Comparison of ENCODE assay signal across 29 mouse cellular contexts in the genomic region with DNA sequence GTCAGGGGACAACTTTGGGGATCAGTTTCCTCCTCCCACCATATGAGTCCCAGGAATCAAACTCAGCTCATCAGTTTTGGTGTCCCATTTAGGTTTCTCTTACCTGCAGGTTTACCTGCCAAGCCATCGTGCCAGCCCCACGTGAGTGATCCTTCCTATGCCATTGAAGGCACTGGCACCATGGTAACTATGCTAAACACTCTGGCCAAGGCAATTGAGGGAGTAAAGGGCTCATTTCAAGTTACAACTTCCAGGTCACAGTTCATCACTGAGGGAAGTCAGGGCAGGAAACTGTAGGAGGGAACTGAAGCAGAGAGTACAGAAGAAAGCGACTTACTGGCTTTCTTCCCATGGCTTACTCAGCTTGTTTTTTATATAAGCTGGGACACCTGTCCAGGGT.
"Had no signal": no experiment of that assay in that cellular context is flagged by ENCODE, and none has a peak within 500 bp of the region (broad histone marks: within the 10 kb centered on the region; RNA-seq: fewer than 3 reads in every experiment).

No protein-coding gene starts in this region.

- H3K9ac ChIP-seq: heart, embryonic 12.5 days; heart, embryonic 13.5 days; heart, embryonic 15.5 days; hindbrain, embryonic 12.5 days; hindbrain, embryonic 13.5 days; hindbrain, embryonic 14.5 days; hindbrain, embryonic 15.5 days; intestine, embryonic 15.5 days; kidney, embryonic 15.5 days had no signal

- H3K27me3 ChIP-seq: heart, embryonic 12.5 days; heart, embryonic 13.5 days; heart, embryonic 15.5 days; hindbrain, embryonic 12.5 days; intestine, embryonic 15.5 days; kidney, embryonic 15.5 days had no signal

- H3K4me2 ChIP-seq: heart, embryonic 11.5 days; heart, embryonic 12.5 days; heart, embryonic 13.5 days; heart, embryonic 15.5 days; hindbrain, embryonic 12.5 days; hindbrain, embryonic 13.5 days; hindbrain, embryonic 14.5 days; hindbrain, embryonic 15.5 days; intestine, embryonic 15.5 days; kidney, embryonic 15.5 days had no signal

- H3K4me3 ChIP-seq: heart, embryonic 10.5 days; heart, embryonic 12.5 days; heart, embryonic 13.5 days; heart, embryonic 15.5 days; hindbrain, embryonic 10.5 days; hindbrain, embryonic 12.5 days; hindbrain, embryonic 13.5 days; hindbrain, embryonic 15.5 days; intestine, embryonic 15.5 days; kidney, embryonic 15.5 days; layer of hippocampus, adult 2 months; left cerebral cortex, adult 2 months had no signal

- DNase-seq: heart, postnatal 10 days; heart, postnatal 14 days; heart, postnatal 36 days; heart, postnatal 4 days; kidney, adult 11 months; kidney, adult 8-10 months; kidney, adult 9 months; kidney, postnatal 10 days; kidney, postnatal 14 days; kidney, postnatal 36 days; kidney, postnatal 4 days; layer of hippocampus, adult 9-11 months; layer of hippocampus, postnatal 36 days had no signal

- H3K9me3 ChIP-seq: heart, embryonic 10.5 days; heart, embryonic 12.5 days; heart, embryonic 13.5 days; heart, embryonic 15.5 days; hindbrain, embryonic 10.5 days; hindbrain, embryonic 12.5 days; hindbrain, embryonic 13.5 days; hindbrain, embryonic 15.5 days; intestine, embryonic 15.5 days; kidney, embryonic 15.5 days had no signal

- H3K36me3 ChIP-seq: hindbrain, embryonic 10.5 days; hindbrain, embryonic 12.5 days; hindbrain, embryonic 13.5 days; hindbrain, embryonic 15.5 days; intestine, embryonic 15.5 days; kidney, embryonic 15.5 days had no signal

- H3K27ac ChIP-seq: heart, embryonic 10.5 days; heart, embryonic 13.5 days; heart, embryonic 15.5 days; hindbrain, embryonic 10.5 days; hindbrain, embryonic 12.5 days; hindbrain, embryonic 13.5 days; hindbrain, embryonic 14.5 days; hindbrain, embryonic 15.5 days; hindbrain, postnatal 0 days; intestine, embryonic 15.5 days; kidney, embryonic 15.5 days; kidney, postnatal 0 days; layer of hippocampus, adult 2 months; left cerebral cortex, adult 2 months had no signal
